Mouse (Mus musculus) spleen, adult 2 months (tissue): ENCODE measurements around the gene Vegfb. TPM values are rescaled to one million over a fixed set of nuclear protein-coding genes. Genes with fewer than 3 reads are reported as not detected.

Experiments
- DNase-seq, 2 experiments: peaks; one replicate each; pipeline versions ENCODE4 v3.0.0 to v3.0.0-alpha.2; 2012 to 2021; ENCODE audit warnings: low spot score in 2 of 2, low read depth in 1 of 2
- H3K27ac ChIP-seq: fragments of 200-500 bp; 2 replicates; pipeline ENCODE4 v1.5.1; 2012; ENCODE audit warnings: low read length, inconsistent platforms; ENCODE audit not compliant: insufficient read depth
- H3K27me3 ChIP-seq: fragments of 200-500 bp; 2 replicates; pipeline ENCODE4 v1.6.1; 2012; ENCODE audit warnings: mild to moderate bottlenecking, moderate library complexity, low read length, inconsistent platforms; ENCODE audit not compliant: control insufficient read depth, insufficient read depth
- H3K36me3 ChIP-seq: fragments of 200-500 bp; 2 replicates; pipeline ENCODE4 v1.6.1; 2012; ENCODE audit warnings: mild to moderate bottlenecking, low read length, inconsistent platforms; ENCODE audit not compliant: control insufficient read depth, insufficient read depth
- H3K4me1 ChIP-seq: fragments of 200-500 bp; 2 replicates; pipeline ENCODE4 v1.6.1; 2011; ENCODE audit warnings: inconsistent platforms; ENCODE audit not compliant: control insufficient read depth, insufficient read depth, insufficient read length
- H3K4me3 ChIP-seq: fragments of 200-500 bp; 2 replicates; pipeline ENCODE4 v1.5.1; 2011; ENCODE audit warnings: mild to moderate bottlenecking, inconsistent platforms; ENCODE audit not compliant: insufficient read depth, insufficient read length; ENCODE audit errors: extremely low read depth
- CTCF ChIP-seq: fragments of 200-500 bp; IDR thresholded peaks from 2 replicates; pipeline ENCODE4 v1.5.1; 2011; ENCODE audit warnings: mild to moderate bottlenecking, inconsistent platforms; ENCODE audit not compliant: insufficient read depth, insufficient read length, insufficient replicate concordance; ENCODE audit errors: extremely low read depth
- POLR2A ChIP-seq: fragments of 200-500 bp; IDR thresholded peaks from 2 replicates; pipeline ENCODE4 v1.6.1; 2011; ENCODE audit warnings: low read depth, low read length, inconsistent platforms
- WGBS: fragments of 180-500 bp; shearing (Covaris S2); methylation state at CpG from one replicate; pipeline ENCODE4 v1.1.7; 2018; 5-methylcytosine and 5-hydroxymethylcytosine counted together
- polyA plus RNA-seq: library from polyadenylated mRNA; depleted of rRNA; stranded (reverse); fragments of >200 nt; gene quantifications from 2 replicates; pipeline ENCODE4 v1.2.3, GENCODE M21; 2012

Gene Vegfb
- polyA plus RNA-seq, 1 experiment: 20.7 TPM

GRCm38 (mm10) chr19:7017541-7018457, 30.3 kb upstream of the Vegfb start:
- TF ChIP-seq POLR2A (peak; percentile 20; the same call in 1 of the 2 replicates), CTCF (no peak)
- WGBS: 7% methylated on average over 12 of the region's 12 CpGs
- Histone ChIP-seq H3K27me3 (no peaks in the 10 kb centered on the region), H3K27ac (peak overlapping the region; percentile 95), H3K36me3 (peaks cover 33% of the 10 kb centered on the region), H3K4me1 (peaks cover 10% of the 10 kb centered on the region; the same call in 1 of the 2 replicates), H3K4me3 (peak overlapping the region; percentile 73)
- DNase-seq: peak; percentile 60 to 70

- 91% methylated on average over 20 of the region's 20 CpGs for WGBS
- no peak for DNase-seq
- Histone ChIP-seq H3K27ac (no peak overlapping the region), H3K27me3 (no peaks in the 10 kb centered on the region), H3K36me3 (peaks cover 26% of the 10 kb centered on the region), H3K4me3 (no peak overlapping the region), H3K4me1 (peaks cover 6% of the 10 kb centered on the region; the same call in 1 of the 2 replicates)
- TF ChIP-seq POLR2A (no peak), CTCF (no peak)
Measured at GRCm38 (mm10) chr19:7014481-7015135, 27.2 kb upstream of the Vegfb start.

- H3K36me3 ChIP-seq: peaks cover 26% of the 10 kb centered on the region
- no peak for TF ChIP-seq CTCF
- WGBS: 97% methylated on average over 9 of the region's 9 CpGs
- H3K4me1 ChIP-seq: peaks cover 6% of the 10 kb centered on the region; the same call in 1 of the 2 replicates
- H3K27ac ChIP-seq: no peak overlapping the region
- no peak for DNase-seq
- H3K27me3 ChIP-seq: no peaks in the 10 kb centered on the region
- H3K4me3 ChIP-seq: no peak overlapping the region
Measured at GRCm38 (mm10) chr19:7013984-7014383, 26.5 kb upstream of the Vegfb start.

GRCm38 (mm10) chr19:7012426-7012825, 25.0 kb upstream of the Vegfb start:
- 89% methylated on average over 4 of the region's 4 CpGs for WGBS
- TF ChIP-seq CTCF: no peak
- peaks cover 3% of the 10 kb centered on the region; the same call in 1 of the 2 replicates for H3K4me1 ChIP-seq
- no peak overlapping the region for H3K27ac ChIP-seq
- no peak overlapping the region for H3K4me3 ChIP-seq
- peaks cover 28% of the 10 kb centered on the region for H3K36me3 ChIP-seq
- H3K27me3 ChIP-seq: no peaks in the 10 kb centered on the region
- DNase-seq: no peak

- H3K4me3 ChIP-seq: no peak overlapping the region
- no peak for TF ChIP-seq POLR2A
- no peak for TF ChIP-seq CTCF
- WGBS: 83% methylated on average over 9 of the region's 9 CpGs
- H3K36me3 ChIP-seq: peaks cover 32% of the 10 kb centered on the region
- H3K4me1 ChIP-seq: no peaks in the 10 kb centered on the region
- DNase-seq: no peak
- H3K27ac ChIP-seq: no peak overlapping the region
- H3K27me3 ChIP-seq: no peaks in the 10 kb centered on the region
Measured at GRCm38 (mm10) chr19:7006892-7007593, 19.6 kb upstream of the Vegfb start.

- WGBS: 93% methylated on average over 19 of the region's 19 CpGs
- Histone ChIP-seq H3K27ac (no peak overlapping the region), H3K4me3 (no peak overlapping the region), H3K4me1 (peaks cover 15% of the 10 kb centered on the region), H3K27me3 (no peaks in the 10 kb centered on the region), H3K36me3 (peaks cover 46% of the 10 kb centered on the region)
- TF ChIP-seq POLR2A (no peak), CTCF (no peak)
- no peak for DNase-seq
Measured at GRCm38 (mm10) chr19:6999360-7000063, 12.1 kb upstream of the Vegfb start.
